ENCODE assay signal across 8 mouse cellular contexts in the genomic region with DNA sequence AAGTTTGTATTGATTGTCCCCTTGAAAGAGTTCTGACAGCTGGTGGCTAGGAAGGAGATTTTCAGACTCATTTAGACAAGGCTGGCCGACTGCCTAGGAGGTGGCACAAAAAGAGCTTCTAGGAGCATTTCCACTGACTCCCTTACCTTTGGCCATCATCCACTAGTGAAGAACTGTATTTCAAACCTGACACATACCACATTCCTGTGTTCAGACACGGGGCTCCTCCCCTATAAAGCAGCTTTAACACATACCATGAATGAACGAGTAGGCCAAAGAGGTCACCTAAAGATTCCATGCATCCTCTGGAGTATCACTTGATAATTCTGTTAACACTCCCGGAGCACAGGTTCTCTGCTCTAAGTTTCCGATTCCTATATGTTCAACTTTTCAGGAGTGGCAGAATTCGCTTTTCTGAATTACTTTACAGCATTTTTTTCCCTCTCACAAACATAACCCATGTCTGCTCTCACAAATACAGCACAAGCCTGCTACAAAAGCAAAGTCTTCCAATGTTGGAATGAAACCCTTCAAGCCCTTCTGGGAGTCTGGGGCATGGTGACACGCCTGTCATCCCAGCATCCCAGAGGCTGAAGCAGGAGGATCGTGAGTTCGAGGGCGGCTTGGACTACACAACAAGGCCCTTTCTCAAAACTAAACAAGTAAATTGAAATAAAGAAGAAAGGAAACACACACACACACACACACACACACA. TPM values are rescaled to one million over a fixed set of nuclear protein-coding genes. Genes with fewer than 3 reads are reported as not detected.
DNase-seq lines count a peak whose midpoint lies in the region; ATAC-seq lines count a peak whose summit lies in the region.

No protein-coding gene starts in this region.

- no peak for DNase-seq in cerebellum, postnatal 4 days (ENCODE audit: low spot score in 2 of 2)
- DNase-seq in thymus, postnatal 0 days (ENCODE audit: low spot score) = peak; percentile 3
- no peak for DNase-seq in thymus, postnatal 36 days
- peak; percentile 55 for DNase-seq in limb, embryonic 11.5 days (ENCODE audit: low spot score)
- DNase-seq in neural tube, embryonic 11.5 days (ENCODE audit: low spot score) = peak; percentile 47
- no peak for DNase-seq in urinary bladder, postnatal 4 days (ENCODE audit: low spot score in 2 of 2)

- H3K9me3 ChIP-seq in forebrain, embryonic 15.5 days = no peaks in the 10 kb centered on the region
- H3K9me3 ChIP-seq in limb, embryonic 11.5 days (ENCODE audit: control insufficient read depth, low read length) = no peaks in the 10 kb centered on the region
- no peaks in the 10 kb centered on the region for H3K9me3 ChIP-seq in neural tube, embryonic 11.5 days (ENCODE audit: control insufficient read depth, low read length)

- H3K4me2 ChIP-seq in forebrain, embryonic 15.5 days (replicated peaks) = peak overlapping the region; percentile 51
- H3K4me2 ChIP-seq in limb, embryonic 11.5 days (ENCODE audit: low read depth, severe bottlenecking) = peak overlapping the region; percentile 55
- peak overlapping the region; percentile 57 for H3K4me2 ChIP-seq in neural tube, embryonic 11.5 days (ENCODE audit: low read depth)

- H3K27me3 ChIP-seq in forebrain, embryonic 15.5 days = no peaks in the 10 kb centered on the region
- H3K27me3 ChIP-seq in limb, embryonic 11.5 days (ENCODE audit: control insufficient read depth, insufficient read depth, low read length) = no peaks in the 10 kb centered on the region
- no peaks in the 10 kb centered on the region for H3K27me3 ChIP-seq in neural tube, embryonic 11.5 days (ENCODE audit: control insufficient read depth, insufficient read depth, low read length)

- H3K36me3 ChIP-seq in forebrain, embryonic 15.5 days = peaks cover 5% of the 10 kb centered on the region; the same call in 1 of the 2 replicates
- H3K36me3 ChIP-seq in limb, embryonic 11.5 days (ENCODE audit: control insufficient read depth, insufficient read depth, low read length) = peaks cover 5% of the 10 kb centered on the region; the same call in 1 of the 2 replicates
- H3K36me3 ChIP-seq in neural tube, embryonic 11.5 days (ENCODE audit: control insufficient read depth, insufficient read depth, low read length) = no peaks in the 10 kb centered on the region; the same call in 1 of the 2 replicates

- H3K27ac ChIP-seq in forebrain, embryonic 15.5 days (replicated peaks) = 0 out of 2 replicates have a peak overlapping the region, but pooled peaks have one; percentile 81
- H3K27ac ChIP-seq in limb, embryonic 11.5 days (replicated peaks; ENCODE audit: low read depth, low read length) = no peak overlapping the region
- no peak overlapping the region for H3K27ac ChIP-seq in neural tube, embryonic 11.5 days (ENCODE audit: low read depth, low read length)

- H3K9ac ChIP-seq in forebrain, embryonic 15.5 days (replicated peaks) = peak overlapping the region; percentile 44
- peak overlapping the region; percentile 73 for H3K9ac ChIP-seq in limb, embryonic 11.5 days (ENCODE audit: low read length)
- peak overlapping the region; percentile 77 for H3K9ac ChIP-seq in neural tube, embryonic 11.5 days (ENCODE audit: low read length)

- peak overlapping the region; percentile 52 for H3K4me3 ChIP-seq in forebrain, embryonic 15.5 days
- H3K4me3 ChIP-seq in limb, embryonic 11.5 days (ENCODE audit: low read depth, low read length) = peak overlapping the region; percentile 61
- peak overlapping the region; percentile 61 for H3K4me3 ChIP-seq in neural tube, embryonic 11.5 days (ENCODE audit: low read depth, low read length)

- WGBS in forebrain, embryonic 15.5 days = 18% methylated on average over 10 of the region's 10 CpGs
- WGBS in limb, embryonic 11.5 days = 22% methylated on average over 10 of the region's 10 CpGs
- WGBS in neural tube, embryonic 11.5 days = 28% methylated on average over 10 of the region's 10 CpGs

- ATAC-seq in cerebellum, adult (ENCODE audit: insufficient number of reproducible peaks, low FRiP score, low TSS enrichment) = peak; percentile 24; the same call in 1 of the 2 replicates
- ATAC-seq in forebrain, embryonic 15.5 days (replicated peaks) = peak; percentile 54
- ATAC-seq in limb, embryonic 11.5 days (ENCODE audit: insufficient number of reproducible peaks, low FRiP score, low TSS enrichment, low read depth) = peak; percentile 12; the same call in 1 of the 2 replicates
- ATAC-seq in neural tube, embryonic 11.5 days (ENCODE audit: insufficient read depth, low FRiP score, low TSS enrichment) = peak; percentile 38

- peaks cover 15% of the 10 kb centered on the region for H3K4me1 ChIP-seq in forebrain, embryonic 15.5 days
- H3K4me1 ChIP-seq in limb, embryonic 11.5 days (ENCODE audit: control insufficient read depth, insufficient read depth, low read length) = 0 out of 2 replicates have a peak, but pooled peaks cover 2% of the 10 kb centered on the region
- H3K4me1 ChIP-seq in neural tube, embryonic 11.5 days (ENCODE audit: control insufficient read depth, insufficient read depth, low read length) = 0 out of 2 replicates have a peak, but pooled peaks cover 3% of the 10 kb centered on the region

RNA-seq across cellular contexts. Expression of gene Magohb, which starts 0.6 kb away (rescaled TPM):
- 66.5 and 68.5 TPM in 2 replicates for polyA plus RNA-seq in thymus, postnatal 0 days (2015; fragmentation: Nextera tagmentation; extraction: Ambion mirVana)
- 47.6 and 55.0 TPM in 2 replicates for polyA plus RNA-seq in forebrain, embryonic 15.5 days (2015; fragmentation: Nextera tagmentation; extraction: Ambion mirVana)
- polyA plus RNA-seq in limb, embryonic 11.5 days (2014; fragmentation: Nextera tagmentation; extraction: Ambion mirVana) = 56.4 and 67.7 TPM in 2 replicates
- polyA plus RNA-seq in neural tube, embryonic 11.5 days (2014; fragmentation: Nextera tagmentation; extraction: Ambion mirVana) = 51.0 and 59.5 TPM in 2 replicates

RNA-seq across cellular contexts. Expression of gene Klra2, which starts 45.3 kb away (rescaled TPM):
- 0.08 TPM in 1 of 2 replicates, not detected in the other for polyA plus RNA-seq in thymus, postnatal 0 days (2015; fragmentation: Nextera tagmentation; extraction: Ambion mirVana)
- polyA plus RNA-seq in forebrain, embryonic 15.5 days (2015; fragmentation: Nextera tagmentation; extraction: Ambion mirVana) = not detected in 2 replicates
- polyA plus RNA-seq in limb, embryonic 11.5 days (2014; fragmentation: Nextera tagmentation; extraction: Ambion mirVana) = 0.10 TPM in 1 of 2 replicates, not detected in the other
- not detected in 2 replicates for polyA plus RNA-seq in neural tube, embryonic 11.5 days (2014; fragmentation: Nextera tagmentation; extraction: Ambion mirVana)

Comparison
In these comparisons a context has a peak if more than half of its experiments do, and no peak if none do; other contexts are left out.
1. DNase-seq: peak in thymus, postnatal 0 days (single experiment), limb, embryonic 11.5 days (single experiment) and neural tube, embryonic 11.5 days (single experiment); none in cerebellum, postnatal 4 days (0 of 2), thymus, postnatal 36 days (0 of 2) and urinary bladder, postnatal 4 days (0 of 2).
2. Peak in every context shown above with its lines, with median percentiles within 50 percentile points of each other: ATAC-seq, H3K4me2 ChIP-seq, H3K4me3 ChIP-seq and H3K9ac ChIP-seq.